Mouse (Mus musculus): ENCODE results near the gene Coq9. TPM values are rescaled to one million over a fixed set of nuclear protein-coding genes. Genes with fewer than 3 reads are reported as not detected.
"Not testable (repeated sequence)": the region's sequence is repeated elsewhere in the genome, so short reads cannot be mapped to it uniquely, and the experiment has no call there.

Coq9 gene
- polyA plus RNA-seq, 1 experiment from 2014 or later, result 61.8 TPM

- H3K36me3 ChIP-seq (ENCODE audit: control insufficient read depth, insufficient read depth), result peaks cover 13% of the 10 kb centered on the region
- H3K4me1 ChIP-seq (ENCODE audit: control insufficient read depth, low read depth, low read length), result peaks cover 20% of the 10 kb centered on the region
- WGBS (ENCODE audit: insufficient replicate concordance), result 85% methylated on average over 13 of the region's 13 CpGs
- H3K4me3 ChIP-seq (ENCODE audit: low read depth, low read length); H3K9me3 ChIP-seq (replicated peaks; ENCODE audit: control insufficient read depth, low read length); H3K4me2 ChIP-seq (ENCODE audit: low read depth, low read length); ATAC-seq (ENCODE audit: low read depth); H3K9ac ChIP-seq (ENCODE audit: low read depth, low read length); H3K27ac ChIP-seq (ENCODE audit: low read length); H3K27me3 ChIP-seq (ENCODE audit: control insufficient read depth, insufficient read depth, low read depth, low read length): not testable (repeated sequence)
These were observed 2.4 kb upstream of the Coq9 start for GRCm38 (mm10) chr8:94835751-94836150.

DNA sequence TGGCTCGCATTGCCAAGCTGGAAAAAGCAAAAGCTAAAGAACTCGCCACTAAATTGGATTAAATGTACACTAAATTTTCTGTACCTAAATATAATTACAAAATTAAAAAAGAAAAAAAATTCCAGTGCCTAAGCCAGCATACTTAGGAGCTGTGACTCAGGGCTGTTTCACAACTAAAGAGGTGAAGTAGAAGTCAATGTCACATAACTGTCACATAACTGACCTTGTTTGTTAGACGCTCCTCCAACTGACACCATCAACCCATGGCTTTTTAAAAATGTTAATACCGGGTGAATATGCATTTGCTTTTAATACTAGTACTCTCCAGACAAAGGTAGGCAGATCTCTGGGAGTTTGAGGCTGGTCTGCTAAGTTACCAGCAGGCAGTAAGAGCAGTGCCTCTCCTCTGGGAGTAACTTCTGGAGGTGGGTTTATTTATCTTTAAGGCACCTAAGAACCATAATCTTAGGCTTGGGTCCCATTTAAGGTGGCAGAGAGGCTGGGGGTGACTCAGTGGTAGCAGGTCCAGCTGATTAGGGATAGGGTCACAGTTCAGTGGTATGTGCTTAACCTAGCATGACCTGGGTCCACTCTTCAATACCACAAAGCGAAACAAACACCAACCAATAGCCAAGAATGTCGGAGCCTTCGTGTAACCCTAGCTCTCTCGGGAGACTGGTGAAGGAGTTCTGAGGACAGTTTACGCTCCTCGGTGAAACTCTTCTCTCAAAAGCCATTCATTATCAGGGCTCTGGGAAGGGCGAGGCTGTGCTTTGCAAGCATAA, 1.5 kb upstream of the Coq9 start:
- Histone ChIP-seq H3K27me3 (ENCODE audit: control insufficient read depth, insufficient read depth, low read depth, low read length) (no peaks in the 10 kb centered on the region), H3K4me3 (ENCODE audit: low read depth, low read length) (peak overlapping the region; percentile 99), H3K4me2 (ENCODE audit: low read depth, low read length) (peak overlapping the region; percentile 88), H3K4me1 (ENCODE audit: control insufficient read depth, low read depth, low read length) (peaks cover 20% of the 10 kb centered on the region), H3K36me3 (ENCODE audit: control insufficient read depth, insufficient read depth) (peaks cover 5% of the 10 kb centered on the region; the same call in 1 of the 2 replicates), H3K9ac (ENCODE audit: low read depth, low read length) (peak overlapping the region; percentile 98), H3K27ac (ENCODE audit: low read length) (peak overlapping the region; percentile 45; the same call in 1 of the 2 replicates), H3K9me3 (replicated peaks; ENCODE audit: control insufficient read depth, low read length) (no peaks in the 10 kb centered on the region)
- 45% methylated on average over 11 of the region's 11 CpGs for WGBS (ENCODE audit: insufficient replicate concordance)
- no peak for ATAC-seq (ENCODE audit: low read depth)

GRCm38 (mm10) chr8:94838600-94838999, 479 bp downstream of the Coq9 start:
- H3K27ac ChIP-seq (ENCODE audit: low read length), result peak overlapping the region; percentile 96
- 0% methylated on average over 24 of the region's 24 CpGs for WGBS (ENCODE audit: insufficient replicate concordance)
- H3K9ac ChIP-seq (ENCODE audit: low read depth, low read length), result peak overlapping the region; percentile 98
- H3K9me3 ChIP-seq (replicated peaks; ENCODE audit: control insufficient read depth, low read length), result no peaks in the 10 kb centered on the region
- H3K4me2 ChIP-seq (ENCODE audit: low read depth, low read length), result peak overlapping the region; percentile 78
- H3K4me1 ChIP-seq (ENCODE audit: control insufficient read depth, low read depth, low read length), result peaks cover 20% of the 10 kb centered on the region
- H3K27me3 ChIP-seq (ENCODE audit: control insufficient read depth, insufficient read depth, low read depth, low read length), result no peaks in the 10 kb centered on the region
- no peaks in the 10 kb centered on the region; the same call in 1 of the 2 replicates for H3K36me3 ChIP-seq (ENCODE audit: control insufficient read depth, insufficient read depth)
- peak; percentile 68 for ATAC-seq (ENCODE audit: low read depth)
- H3K4me3 ChIP-seq (ENCODE audit: low read depth, low read length), result peak overlapping the region; percentile 99

GRCm38 (mm10) chr8:94841183-94841582, 3.1 kb downstream of the Coq9 start:
- H3K27ac ChIP-seq (ENCODE audit: low read length), result no peak overlapping the region
- peaks cover 16% of the 10 kb centered on the region for H3K4me1 ChIP-seq (ENCODE audit: control insufficient read depth, low read depth, low read length)
- H3K9ac ChIP-seq (ENCODE audit: low read depth, low read length), result no peak overlapping the region
- 47% methylated on average over 2 of the region's 2 CpGs for WGBS (ENCODE audit: insufficient replicate concordance)
- no peak overlapping the region for H3K4me3 ChIP-seq (ENCODE audit: low read depth, low read length)
- no peak overlapping the region for H3K4me2 ChIP-seq (ENCODE audit: low read depth, low read length)
- H3K9me3 ChIP-seq (replicated peaks; ENCODE audit: control insufficient read depth, low read length), result no peaks in the 10 kb centered on the region
- ATAC-seq (ENCODE audit: low read depth), result no peak
- H3K27me3 ChIP-seq (ENCODE audit: control insufficient read depth, insufficient read depth, low read depth, low read length), result no peaks in the 10 kb centered on the region
- H3K36me3 ChIP-seq (ENCODE audit: control insufficient read depth, insufficient read depth), result peaks cover 6% of the 10 kb centered on the region; the same call in 1 of the 2 replicates

GRCm38 (mm10) chr8:94850049-94850448, 11.9 kb downstream of the Coq9 start:
- Histone ChIP-seq H3K27ac (ENCODE audit: low read length) (no peak overlapping the region), H3K4me2 (ENCODE audit: low read depth, low read length) (no peak overlapping the region), H3K9me3 (replicated peaks; ENCODE audit: control insufficient read depth, low read length) (no peaks in the 10 kb centered on the region), H3K27me3 (ENCODE audit: control insufficient read depth, insufficient read depth, low read depth, low read length) (no peaks in the 10 kb centered on the region), H3K4me3 (ENCODE audit: low read depth, low read length) (no peak overlapping the region), H3K9ac (ENCODE audit: low read depth, low read length) (no peak overlapping the region), H3K36me3 (ENCODE audit: control insufficient read depth, insufficient read depth) (peaks cover 32% of the 10 kb centered on the region), H3K4me1 (ENCODE audit: control insufficient read depth, low read depth, low read length) (no peaks in the 10 kb centered on the region)
- WGBS (ENCODE audit: insufficient replicate concordance), result 75% methylated on average over 5 of the region's 5 CpGs
- no peak for ATAC-seq (ENCODE audit: low read depth)

DNA sequence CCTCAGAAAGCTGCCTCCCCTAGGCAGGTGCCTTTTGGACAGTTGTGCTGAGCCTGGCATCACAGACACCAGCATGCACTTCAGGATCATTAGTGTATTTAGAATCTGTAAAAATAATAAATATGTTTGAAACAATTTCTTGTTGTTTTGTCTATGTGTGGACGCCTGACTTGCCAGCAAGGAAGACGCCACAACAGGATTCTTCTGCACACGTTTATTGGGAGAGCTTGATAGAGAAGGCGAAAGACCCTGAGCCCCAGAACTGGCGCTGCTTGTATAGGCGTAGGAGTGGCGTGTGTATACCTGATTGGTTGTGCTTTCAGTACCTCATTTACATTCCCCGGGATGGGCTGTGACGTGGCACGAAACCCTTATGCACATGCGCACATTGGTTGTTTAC, 16.6 kb downstream of the Coq9 start:
- ATAC-seq (ENCODE audit: low read depth); H3K4me2 ChIP-seq (ENCODE audit: low read depth, low read length); H3K27ac ChIP-seq (ENCODE audit: low read length); H3K4me3 ChIP-seq (ENCODE audit: low read depth, low read length); H3K9me3 ChIP-seq (replicated peaks; ENCODE audit: control insufficient read depth, low read length); H3K4me1 ChIP-seq (ENCODE audit: control insufficient read depth, low read depth, low read length); H3K9ac ChIP-seq (ENCODE audit: low read depth, low read length); H3K27me3 ChIP-seq (ENCODE audit: control insufficient read depth, insufficient read depth, low read depth, low read length): not testable (repeated sequence)
- WGBS (ENCODE audit: insufficient replicate concordance), result 81% methylated on average over 11 of the region's 11 CpGs
- peaks cover 24% of the 10 kb centered on the region for H3K36me3 ChIP-seq (ENCODE audit: control insufficient read depth, insufficient read depth)

- Histone ChIP-seq H3K4me2 (ENCODE audit: low read depth, low read length) (peak overlapping the region; percentile 53), H3K9ac (ENCODE audit: low read depth, low read length) (peak overlapping the region; percentile 36; the same call in 1 of the 2 replicates), H3K4me3 (ENCODE audit: low read depth, low read length) (peak overlapping the region; percentile 97), H3K4me1 (ENCODE audit: control insufficient read depth, low read depth, low read length) (peaks cover 8% of the 10 kb centered on the region), H3K9me3 (replicated peaks; ENCODE audit: control insufficient read depth, low read length) (no peaks in the 10 kb centered on the region), H3K27ac (ENCODE audit: low read length) (no peak overlapping the region), H3K27me3 (ENCODE audit: control insufficient read depth, insufficient read depth, low read depth, low read length) (no peaks in the 10 kb centered on the region), H3K36me3 (ENCODE audit: control insufficient read depth, insufficient read depth) (peaks cover 18% of the 10 kb centered on the region)
- no peak for ATAC-seq (ENCODE audit: low read depth)
- 27% methylated on average over 5 of the region's 5 CpGs for WGBS (ENCODE audit: insufficient replicate concordance)
These were observed 18.9 kb downstream of the Coq9 start for GRCm38 (mm10) chr8:94857011-94857345.

DNA sequence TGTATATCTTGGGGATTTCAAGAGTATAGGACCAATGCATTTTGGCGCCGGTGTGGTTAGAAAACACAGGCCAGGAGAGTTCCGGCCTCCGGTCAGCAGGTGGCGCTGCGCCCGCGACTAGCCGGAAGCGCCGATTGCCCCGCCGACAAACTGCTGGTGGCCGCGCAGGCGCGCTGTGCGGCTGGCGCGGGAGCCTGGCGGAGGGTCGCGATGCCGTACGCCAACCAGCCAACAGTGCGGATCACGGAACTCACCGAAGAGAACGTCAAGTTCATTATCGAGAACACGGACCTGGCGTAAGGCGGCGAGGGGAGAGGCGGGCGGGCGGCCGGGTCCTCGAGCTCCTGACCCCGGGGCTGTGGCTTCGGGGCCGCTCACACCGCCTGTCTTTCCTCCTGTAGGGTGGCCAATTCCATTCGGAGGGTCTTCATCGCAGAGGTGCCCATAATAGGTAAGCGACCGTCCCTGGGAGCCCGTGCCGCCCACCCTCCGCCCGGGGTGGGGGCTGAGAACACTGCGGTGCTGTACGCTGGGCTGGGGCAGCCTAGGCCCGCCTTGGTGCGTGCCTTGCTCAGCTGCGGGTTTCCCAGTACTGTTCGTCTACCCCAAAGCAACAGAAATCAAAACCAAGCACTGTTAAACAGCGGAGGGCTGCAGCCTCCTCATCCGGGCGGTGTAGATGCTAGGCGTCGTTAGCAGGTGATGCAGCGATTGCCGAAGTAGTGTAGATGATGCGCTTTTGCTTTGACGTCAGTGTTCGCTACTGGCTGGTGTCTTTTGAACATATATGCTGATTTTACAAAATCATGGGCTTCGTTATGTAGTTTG, 19.4 kb downstream of the Coq9 start, which contains the start of gene Polr2c:
Gene Polr2c, plus strand, starts transcription at position 105 of the 828 bp plus-strand sequence.
- Histone ChIP-seq H3K9me3 (replicated peaks; ENCODE audit: control insufficient read depth, low read length) (no peaks in the 10 kb centered on the region), H3K4me1 (ENCODE audit: control insufficient read depth, low read depth, low read length) (peaks cover 10% of the 10 kb centered on the region), H3K27ac (ENCODE audit: low read length) (peak within 1 kb of the TSS; percentile 78), H3K4me2 (ENCODE audit: low read depth, low read length) (peak within 1 kb of the TSS; percentile 72), H3K27me3 (ENCODE audit: control insufficient read depth, insufficient read depth, low read depth, low read length) (no peaks in the 10 kb centered on the region), H3K9ac (ENCODE audit: low read depth, low read length) (peak within 1 kb of the TSS; percentile 93), H3K36me3 (ENCODE audit: control insufficient read depth, insufficient read depth) (peaks cover 20% of the 10 kb centered on the region), H3K4me3 (ENCODE audit: low read depth, low read length) (peak within 1 kb of the TSS; percentile 97)
- under 1% methylated on average over 67 of the region's 68 CpGs for WGBS (ENCODE audit: insufficient replicate concordance)
- peak; percentile 82 for ATAC-seq (ENCODE audit: low read depth)
